Mouse (Mus musculus) heart, adult 2 months (tissue): ENCODE data around the gene Dmrtb1.

Experiments
- CTCF ChIP-seq: fragments of 200-600 bp; IDR thresholded peaks from 2 replicates; pipeline ENCODE4 v1.8.1; 2022; ENCODE audit warnings: antibody characterized with exemption, mild to moderate bottlenecking, moderate library complexity
- EP300 ChIP-seq: fragments of 200-500 bp; IDR thresholded peaks from 2 replicates; pipeline ENCODE4 v1.6.1; 2011; ENCODE audit warnings: low read depth, low read length, control low read depth; ENCODE audit not compliant: insufficient read depth
- POLR2A ChIP-seq: fragments of 200-500 bp; IDR thresholded peaks from 2 replicates; pipeline ENCODE4 v1.6.1; 2011; ENCODE audit warnings: mild to moderate bottlenecking, low read depth, low read length, control low read depth; ENCODE audit not compliant: insufficient read depth

DNA sequence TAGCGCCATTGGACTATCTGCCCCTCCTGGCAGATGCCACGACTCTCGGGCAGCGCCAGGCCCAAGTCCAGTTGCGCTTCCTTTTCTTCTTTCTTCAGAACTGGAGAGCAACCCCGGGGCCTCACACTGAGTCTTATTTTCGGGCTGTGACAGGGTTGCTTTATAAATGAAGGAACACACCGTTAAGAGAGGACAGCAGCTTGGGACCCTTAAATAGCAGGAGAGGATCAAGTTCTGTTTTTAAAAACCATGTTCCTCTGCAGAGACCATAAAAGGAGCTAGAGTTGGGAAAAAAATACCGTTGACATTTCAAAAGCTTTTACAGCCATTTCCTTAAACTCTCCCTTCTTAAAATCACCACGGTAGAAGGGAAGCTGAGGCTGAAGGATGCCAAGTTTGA is 8.4 kb downstream of the Dmrtb1 start:
- TF ChIP-seq CTCF (no peak), EP300 (no peak), POLR2A (no peak)
